Mouse (Mus musculus) hindbrain, embryonic 10.5 days (tissue): ENCODE data around the gene Scgb2b11. TPM values are rescaled to one million over a fixed set of nuclear protein-coding genes. Genes with fewer than 3 reads are reported as not detected.
"Not testable (repeated sequence)": the region's sequence is repeated elsewhere in the genome, so short reads cannot be mapped to it uniquely, and the experiment has no call there.

Experiments
- DNase-seq: peaks from one replicate; pipeline ENCODE4 v3.0.0-alpha.2; 2017; ENCODE audit warnings: low spot score
- H3K27ac ChIP-seq: fragments of 300-500 bp; sonication (generic); 2 replicates; pipeline ENCODE4 v1.5.1; 2016; ENCODE audit warnings: mild to moderate bottlenecking, moderate library complexity
- H3K27me3 ChIP-seq: fragments of 300-500 bp; sonication (generic); 2 replicates; pipeline ENCODE4 v1.6.1; 2016; ENCODE audit warnings: mild to moderate bottlenecking; ENCODE audit not compliant: poor library complexity, insufficient read depth, severe bottlenecking
- H3K36me3 ChIP-seq: fragments of 300-500 bp; sonication (generic); 2 replicates; pipeline ENCODE4 v1.6.1; 2016; ENCODE audit warnings: mild to moderate bottlenecking, moderate library complexity
- H3K4me1 ChIP-seq: fragments of 300-500 bp; sonication (generic); replicated peaks from 2 replicates; pipeline ENCODE4 v1.6.1; 2016; ENCODE audit warnings: mild to moderate bottlenecking
- H3K4me3 ChIP-seq: fragments of 300-500 bp; sonication (generic); 2 replicates; pipeline ENCODE4 v1.5.1; 2016; ENCODE audit warnings: mild to moderate bottlenecking, moderate library complexity
- H3K9me3 ChIP-seq: fragments of 300-500 bp; sonication (generic); 2 replicates; pipeline ENCODE4 v1.6.1; 2016; ENCODE audit warnings: mild to moderate bottlenecking, moderate library complexity
- WGBS: fragments of 180-500 bp; shearing (Covaris S2); methylation state at CpG from one replicate; pipeline ENCODE4 v1.1.7; 2016; 5-methylcytosine and 5-hydroxymethylcytosine counted together
- polyA plus RNA-seq: library from polyadenylated mRNA; unstranded; fragments of >200 nt; fragmentation: Nextera tagmentation; extraction: Ambion mirVana; gene quantifications from 2 replicates; pipeline ENCODE4 v1.2.1, GENCODE M21; 2016

Scgb2b11 gene
- polyA plus RNA-seq = not detected in 2 replicates

- DNase-seq, H3K4me3 ChIP-seq, H3K4me1 ChIP-seq, H3K27ac ChIP-seq, H3K36me3 ChIP-seq, H3K9me3 ChIP-seq, H3K27me3 ChIP-seq: not testable (repeated sequence)
- WGBS = 88% methylated on average over 2 of the region's 2 CpGs
Measured at GRCm38 (mm10) chr7:32211045-32211444, at the start of gene Scgb2b11. Gene Scgb2b11 (minus strand): TSS chr7:32211145.

GRCm38 (mm10) chr7:32222540-32222939, 11.6 kb upstream of the Scgb2b11 start, which contains the start of gene Scgb1b11:
Gene Scgb1b11 (plus strand): TSS chr7:32222840.
- not testable (repeated sequence) for H3K9me3 ChIP-seq, H3K4me1 ChIP-seq, H3K4me3 ChIP-seq, H3K27ac ChIP-seq, H3K27me3 ChIP-seq, DNase-seq, H3K36me3 ChIP-seq
- no CpG with 5 or more reads among the region's 2 CpGs for WGBS

Other genes with a start within 250 kb of the Scgb2b11 start
- not detected in 2 replicates for gene Scgb1b10, start 110.3 kb downstream of the Scgb2b11 start, polyA plus RNA-seq
- not detected in 2 replicates for gene Scgb1b11, start 11.7 kb upstream of the Scgb2b11 start, polyA plus RNA-seq
- not detected in 2 replicates for gene Scgb2b12, start 116.1 kb upstream of the Scgb2b11 start, polyA plus RNA-seq
- gene Scgb1b12, start 123.0 kb upstream of the Scgb2b11 start, polyA plus RNA-seq = not detected in 2 replicates
- gene Scgb1b29, start 230.4 kb upstream of the Scgb2b11 start, polyA plus RNA-seq = not detected in 2 replicates